Mouse (Mus musculus): Measurements from ENCODE around the gene 1700067K01Rik.
A peak's percentile ranks its signal among the peaks of the same experiment; 100 is the strongest.

The 1700067K01Rik gene

DNA sequence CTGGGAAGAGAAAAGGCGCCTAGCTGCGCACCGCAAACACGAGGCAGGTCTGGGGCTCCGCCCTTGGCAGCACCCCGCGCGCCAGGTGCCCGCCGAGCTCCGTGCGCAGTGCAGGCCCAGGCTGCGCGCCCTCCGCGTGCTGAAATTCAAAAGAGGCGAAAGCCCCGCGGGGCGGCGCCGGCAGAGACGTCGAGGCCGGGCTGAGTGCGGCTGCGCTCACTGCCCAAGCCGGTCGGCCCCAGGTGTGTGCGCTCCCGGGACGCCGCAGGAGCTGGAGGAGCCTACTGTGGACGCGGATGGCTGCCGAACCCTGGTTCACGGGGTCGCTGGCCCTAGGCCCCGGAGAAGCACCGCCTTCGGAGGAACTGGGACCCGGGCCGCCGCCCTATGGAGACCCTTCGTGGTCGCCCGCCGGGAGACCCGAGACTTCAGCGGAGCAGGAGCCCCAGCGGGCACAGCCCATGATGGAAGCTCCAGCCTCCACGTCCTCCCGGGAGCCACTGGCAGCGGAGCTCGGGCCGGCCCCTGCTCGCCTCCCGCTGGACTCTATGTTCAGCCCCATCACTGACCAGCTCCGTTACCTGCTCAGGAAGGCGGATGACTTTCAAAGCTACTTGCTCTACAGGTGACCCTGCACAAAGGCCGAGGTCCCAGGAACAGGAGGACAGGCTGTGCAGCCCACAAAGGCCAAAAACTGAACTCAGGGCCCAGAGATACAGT is at the start of gene 1700067K01Rik:
TSS of gene 1700067K01Rik (plus strand) at position 222 of the 720 bp plus-strand sequence.
- DNase-seq: peak; percentile 26

DNA sequence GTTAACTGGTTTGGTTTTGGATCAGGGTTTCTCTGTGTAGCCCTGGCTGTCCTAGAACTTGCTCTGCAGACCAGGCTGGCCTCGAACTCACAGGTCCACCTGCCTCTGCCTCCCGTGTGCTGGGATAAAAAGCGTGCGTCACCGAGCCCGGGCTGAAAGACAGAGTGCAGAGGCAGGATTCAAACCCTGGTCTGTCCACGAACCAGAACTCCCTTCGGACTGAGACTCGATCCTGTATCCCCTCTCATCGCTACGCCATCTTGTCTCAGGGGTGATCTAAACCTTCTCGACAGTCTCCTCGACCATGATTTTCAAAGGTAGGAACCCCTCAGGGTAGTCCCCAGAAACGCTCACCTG is 46.6 kb upstream of the 1700067K01Rik start:
- no peak for DNase-seq

DNA sequence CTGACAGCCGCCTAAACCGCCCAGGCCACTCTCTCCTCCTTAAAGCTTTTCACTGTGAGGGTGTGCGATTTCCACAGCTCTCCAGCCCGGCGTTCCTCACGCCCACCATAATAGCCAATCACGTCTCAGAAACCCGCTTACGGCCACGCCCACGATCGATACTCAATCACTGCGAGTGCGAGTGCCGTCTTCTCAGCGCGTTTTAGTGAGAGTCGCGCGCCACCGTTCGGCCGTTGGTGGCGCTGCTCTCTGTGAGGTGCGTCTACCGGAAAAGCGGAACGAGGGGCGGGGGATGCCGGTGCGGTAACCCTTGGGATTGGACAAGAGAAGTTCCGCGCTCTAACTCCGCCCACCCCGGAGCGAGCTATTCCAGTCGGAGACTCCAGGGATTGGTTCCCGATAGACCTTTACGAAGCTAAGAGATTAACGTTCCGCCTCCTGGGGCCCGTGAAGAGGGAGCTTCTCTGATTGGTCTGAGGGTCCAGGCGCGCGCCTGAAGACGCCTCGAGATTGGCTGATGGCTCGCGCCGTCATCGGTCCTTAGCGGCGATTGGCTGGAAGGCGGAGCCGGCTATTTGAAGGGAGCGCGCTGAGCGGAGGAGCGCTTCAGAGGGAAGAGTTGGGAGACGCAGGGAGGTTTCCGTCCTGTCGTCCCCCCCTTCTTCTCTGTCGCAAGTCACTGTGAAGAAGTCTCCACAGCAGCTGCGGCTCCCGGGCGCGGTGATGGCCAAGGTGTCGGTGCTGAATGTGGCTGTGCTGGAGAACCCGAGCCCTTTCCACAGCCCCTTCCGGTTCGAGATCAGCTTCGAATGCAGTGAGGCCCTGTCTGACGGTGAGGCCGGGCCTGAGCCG is 46.0 kb upstream of the 1700067K01Rik start, which contains the start of the genes Gm10644 and Asf1b:
TSS of gene Gm10644 (minus strand) at position 100 of the 852 bp plus-strand sequence.
TSS of gene Asf1b (plus strand) at position 402 of the 852 bp plus-strand sequence.
- DNase-seq: peak; percentile 97

DNA sequence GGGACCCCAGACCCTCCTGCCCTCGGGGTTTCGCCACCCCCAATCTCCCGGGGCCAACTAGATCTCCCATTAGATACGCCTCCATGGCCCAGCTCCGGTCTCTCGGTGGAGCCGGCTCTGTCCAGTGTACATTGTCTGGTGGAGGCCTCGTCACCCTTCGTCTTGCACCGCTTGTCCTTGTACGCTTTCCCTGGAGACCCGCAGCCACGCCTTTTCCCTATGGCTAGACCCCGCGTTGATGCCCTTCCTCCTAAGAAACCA is 45.4 kb upstream of the 1700067K01Rik start:
- DNase-seq: no peak

DNA sequence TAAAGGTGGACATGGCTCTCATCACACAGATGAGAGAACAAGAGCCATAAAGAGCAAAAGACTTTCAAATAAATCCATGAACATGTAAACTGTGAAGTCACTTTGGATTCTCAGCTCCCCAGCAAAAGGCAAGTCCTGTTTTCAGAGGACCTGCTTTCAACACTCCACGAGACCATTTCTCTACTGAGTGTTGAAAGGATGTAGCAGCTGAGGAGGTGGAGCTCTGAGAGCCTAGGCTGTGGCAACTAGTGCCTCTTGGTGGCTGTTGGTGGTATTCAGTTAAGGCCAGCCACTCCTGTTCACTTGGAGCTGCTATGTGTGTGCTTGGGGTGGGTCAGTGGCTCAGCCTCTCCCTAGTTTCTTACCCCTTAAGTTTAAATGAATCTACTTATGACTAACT is 44.5 kb upstream of the 1700067K01Rik start:
- DNase-seq: peak; percentile 53

DNA sequence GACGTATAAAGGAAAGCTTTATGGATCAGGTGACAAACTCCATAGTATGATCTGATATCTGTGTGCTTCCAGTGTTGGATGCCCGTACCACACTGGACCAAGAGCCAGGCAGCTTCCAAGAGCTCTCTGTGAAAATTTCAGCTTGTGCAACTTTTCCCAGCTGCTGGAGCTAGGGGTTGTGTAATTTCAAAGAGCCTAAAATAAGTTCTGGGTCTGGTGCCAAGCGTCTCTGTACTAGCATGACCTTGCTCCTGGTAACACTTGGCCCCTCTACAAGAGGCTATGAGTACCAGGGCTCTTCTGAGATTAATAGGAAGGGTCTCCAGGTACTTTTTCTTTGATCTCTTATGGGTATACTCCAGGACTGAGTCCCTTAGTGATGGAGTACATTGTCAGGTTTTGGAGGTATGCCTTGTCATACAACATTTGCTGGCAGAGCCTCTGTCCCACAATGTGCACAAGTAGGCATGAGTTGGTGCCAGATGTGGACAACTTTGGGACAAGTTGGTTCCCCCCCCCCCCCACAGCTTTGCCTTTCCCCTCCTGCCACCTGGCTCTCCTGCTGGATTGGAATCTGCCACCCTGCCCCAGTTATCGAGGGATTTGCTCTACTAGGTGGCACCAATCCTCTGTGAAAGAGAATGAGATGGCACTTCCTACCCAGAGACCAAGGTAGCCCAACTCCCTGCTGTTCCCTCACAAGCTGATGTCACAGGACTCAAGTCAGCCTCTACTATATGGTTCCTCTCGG is 37.1 kb upstream of the 1700067K01Rik start:
- no peak for DNase-seq

- no peak for DNase-seq
These were observed 33.6 kb upstream of the 1700067K01Rik start for GRCm38 (mm10) chr8:83967701-83968100.

DNA sequence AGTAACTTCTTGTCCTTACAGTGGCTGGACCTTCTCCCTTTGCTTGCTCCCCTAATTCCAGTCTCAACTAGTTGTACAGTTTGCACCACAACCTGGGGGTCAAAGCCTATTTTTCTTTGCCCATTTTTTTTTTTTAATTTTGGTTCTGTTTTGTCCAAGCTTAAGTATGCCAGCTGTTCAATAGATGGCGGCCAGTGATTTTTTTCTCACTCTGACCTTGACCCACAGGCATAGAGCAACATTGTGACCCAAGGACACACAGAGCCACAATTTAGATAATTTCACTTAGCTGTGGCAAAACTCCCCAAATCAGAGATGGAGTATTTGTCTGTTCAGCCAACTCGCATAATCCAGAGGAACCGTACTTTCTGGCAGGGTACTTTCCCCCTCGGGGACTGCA is 30.2 kb upstream of the 1700067K01Rik start:
- no peak for DNase-seq

DNA sequence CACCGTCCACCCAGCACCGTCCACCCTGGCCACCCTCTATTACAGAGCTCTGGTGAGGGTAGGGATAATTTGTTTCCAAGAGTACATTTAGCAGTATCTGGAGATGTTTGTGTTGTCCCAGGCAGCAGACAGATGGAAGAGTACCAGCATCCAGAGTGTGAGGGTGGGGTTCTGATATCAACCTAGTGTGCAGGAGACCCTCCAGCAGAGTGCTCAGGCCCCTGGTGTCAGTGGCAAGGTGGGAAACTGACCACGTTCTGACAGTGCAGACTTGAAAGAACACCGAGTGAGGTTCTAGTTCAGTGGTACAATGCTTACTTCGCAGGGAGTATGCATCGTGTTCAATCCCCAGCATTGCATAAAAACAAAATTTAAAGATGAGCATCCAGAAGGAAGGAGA is 29.6 kb upstream of the 1700067K01Rik start:
- no peak for DNase-seq

- DNase-seq: peak; percentile 96
These were observed 28.9 kb upstream of the 1700067K01Rik start, which contains the start of gene Prkaca for GRCm38 (mm10) chr8:83972150-83973120. Prkaca (plus strand) TSS chr8:83972993.

DNA sequence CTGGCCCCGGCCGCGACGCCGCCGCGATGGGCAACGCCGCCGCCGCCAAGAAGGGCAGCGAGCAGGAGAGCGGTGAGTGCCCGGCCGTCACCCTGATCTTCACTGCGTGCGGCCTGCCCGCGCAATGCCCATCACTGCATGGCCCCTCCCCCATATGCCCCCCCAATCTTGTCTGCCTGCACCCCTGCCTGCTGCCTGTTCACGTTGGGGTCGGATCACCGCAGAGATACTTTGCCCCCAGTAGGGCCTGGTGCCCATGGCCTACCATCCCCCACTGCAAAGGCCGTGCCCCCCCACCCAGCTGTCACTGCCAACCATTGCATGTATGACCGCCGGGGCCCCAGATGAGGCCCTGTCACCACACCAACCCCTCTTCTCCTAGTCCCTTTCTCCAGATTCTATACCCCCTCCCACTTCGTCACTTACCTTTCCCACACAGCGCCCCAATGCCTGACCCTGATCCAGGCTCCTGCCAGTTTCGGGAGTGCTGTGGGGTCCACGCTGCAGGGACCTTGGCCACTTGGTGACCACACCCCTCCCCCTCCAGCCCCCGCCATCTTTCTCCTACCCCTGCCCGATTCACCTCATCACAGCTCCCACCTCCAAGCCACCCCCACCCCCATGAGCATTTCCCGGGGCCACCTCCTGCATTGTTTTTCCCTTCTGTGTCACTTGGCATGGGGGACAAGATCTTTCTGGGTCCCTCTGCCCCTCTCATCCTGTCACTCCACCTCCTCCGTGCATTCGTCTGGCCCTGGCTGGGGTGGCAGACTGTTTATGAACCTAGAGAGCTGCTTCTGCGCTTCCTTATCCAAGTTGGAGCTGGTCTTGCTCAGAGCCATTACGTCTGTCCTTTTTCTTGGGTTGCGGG is 27.9 kb upstream of the 1700067K01Rik start:
- peak; percentile 57 for DNase-seq

GRCm38 (mm10) chr8:83974521-83974920 is 26.8 kb upstream of the 1700067K01Rik start:
- DNase-seq: no peak

GRCm38 (mm10) chr8:83976101-83976630 is 25.1 kb upstream of the 1700067K01Rik start:
- peak; percentile 64 for DNase-seq

GRCm38 (mm10) chr8:83976779-83977350 is 24.4 kb upstream of the 1700067K01Rik start:
- DNase-seq: peak; percentile 51

DNA sequence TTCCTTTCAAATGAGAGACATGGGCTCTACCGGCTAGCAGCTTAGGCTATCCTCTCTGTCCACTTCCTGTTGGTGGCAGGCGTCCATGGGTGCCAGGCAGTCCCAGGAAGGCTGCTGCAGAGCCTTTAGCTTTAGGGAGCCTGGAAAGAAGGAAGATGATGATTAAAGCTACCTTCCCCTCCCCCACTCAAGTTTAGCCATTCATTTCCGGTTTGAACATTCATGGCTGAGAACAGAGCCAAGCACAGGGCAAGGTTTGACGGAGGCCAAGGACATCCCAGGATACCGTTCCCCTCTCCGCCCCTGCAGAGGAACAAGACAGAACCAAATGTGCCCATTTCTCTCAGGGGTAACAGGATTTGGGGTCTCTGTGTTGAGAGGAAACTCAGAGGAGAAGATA is 23.7 kb upstream of the 1700067K01Rik start:
- DNase-seq: no peak

DNA sequence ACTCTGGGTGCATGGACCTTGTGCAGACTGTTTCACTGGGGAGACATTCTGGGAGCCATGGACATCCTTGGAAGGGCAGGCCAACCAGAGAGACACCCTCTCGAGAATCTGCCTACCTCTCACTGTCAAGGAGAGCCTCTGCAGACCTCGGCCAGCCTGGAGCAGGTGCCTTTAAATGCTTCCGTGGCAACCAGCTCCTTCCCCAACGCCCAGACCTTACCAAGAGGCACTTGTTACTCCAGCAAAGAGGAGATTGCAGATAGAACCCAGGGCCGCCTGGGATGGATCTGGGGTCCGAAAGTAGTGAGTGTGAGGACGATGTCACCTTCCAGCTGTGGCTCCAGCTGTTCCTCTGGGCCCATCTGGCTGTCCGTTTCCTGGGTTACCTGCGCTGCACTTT is 23.1 kb upstream of the 1700067K01Rik start:
- no peak for DNase-seq

GRCm38 (mm10) chr8:83980250-83980649 is 21.1 kb upstream of the 1700067K01Rik start:
- DNase-seq: no peak

DNA sequence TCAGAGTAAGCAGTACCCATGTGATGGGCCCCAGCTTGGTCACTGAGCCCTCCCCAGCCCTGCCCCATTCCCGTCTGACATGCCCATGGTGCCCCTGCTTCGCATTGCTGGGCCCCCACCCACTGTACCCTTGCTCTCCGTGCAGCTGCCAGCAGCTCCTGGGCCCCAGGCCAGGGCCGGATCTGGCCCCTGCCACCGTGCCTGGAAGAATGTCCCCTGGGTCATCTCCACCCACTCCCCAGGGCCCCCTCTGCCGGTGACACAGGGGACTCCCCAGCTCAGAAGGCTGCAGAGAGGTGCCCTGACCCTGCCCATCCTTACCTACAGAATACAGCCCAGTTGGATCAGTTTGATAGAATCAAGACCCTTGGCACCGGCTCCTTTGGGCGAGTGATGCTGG is 20.5 kb upstream of the 1700067K01Rik start:
- peak; percentile 23 for DNase-seq

- DNase-seq: no peak
These were observed 19.8 kb upstream of the 1700067K01Rik start for GRCm38 (mm10) chr8:83981533-83981932.

- DNase-seq: no peak
These were observed 18.9 kb upstream of the 1700067K01Rik start for GRCm38 (mm10) chr8:83982449-83982848.
